Mouse (Mus musculus) lung, postnatal 14 days (tissue): ENCODE measurements around the gene 1700011M02Rik.
"Not testable (repeated sequence)": the region's sequence is repeated elsewhere in the genome, so short reads cannot be mapped to it uniquely, and the experiment has no call there.

ENCODE experiments used
- DNase-seq: peaks from one replicate; pipeline ENCODE4 v3.0.0; 2021

The 1700011M02Rik gene

DNA sequence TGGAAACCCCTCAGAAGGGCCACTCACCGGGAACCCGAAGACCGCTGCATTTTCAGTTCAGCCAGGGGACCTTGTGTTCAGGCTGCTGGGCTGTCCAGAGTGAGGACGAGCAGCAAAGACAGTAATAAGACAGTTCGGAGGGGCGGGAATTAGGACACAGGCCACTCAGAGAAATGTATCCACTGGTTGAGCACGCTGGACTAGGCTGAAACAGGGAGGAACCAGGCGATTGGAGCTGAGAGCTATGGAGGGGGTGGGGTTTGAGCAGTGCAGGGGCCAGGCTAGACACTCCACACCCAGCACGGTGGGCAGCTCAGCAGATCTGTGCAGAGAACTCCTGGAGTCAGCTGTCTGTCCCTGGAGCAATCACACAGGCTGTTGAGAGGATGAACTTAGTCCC is at the start of gene 1700011M02Rik, which contains the start of gene Dmrtc1a:
TSS of gene 1700011M02Rik (plus strand) at position 319 of the 400 bp plus-strand sequence.
TSS of gene Dmrtc1a (minus strand) at position 101 of the 400 bp plus-strand sequence.
- DNase-seq = not testable (repeated sequence)

DNA sequence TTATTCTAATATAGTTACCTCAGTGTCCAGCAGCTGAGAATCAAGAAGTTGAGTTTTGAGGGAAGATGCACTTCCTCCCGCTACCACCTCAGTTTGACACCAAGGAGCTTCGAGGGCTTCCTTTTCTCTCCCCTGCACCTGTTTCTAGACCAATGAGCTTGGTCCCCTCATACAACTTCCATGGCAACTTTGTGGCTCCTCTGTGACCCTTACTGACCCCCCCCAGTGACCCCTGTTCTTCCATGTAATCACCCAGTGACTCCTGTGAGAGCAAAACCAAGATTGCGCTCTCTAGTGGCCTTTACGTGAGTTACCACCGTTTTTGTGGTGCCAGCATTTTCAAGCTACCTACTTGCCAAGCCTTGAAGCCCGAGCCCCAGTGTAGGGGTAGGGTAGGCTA is 40.8 kb upstream of the 1700011M02Rik start, which contains the start of gene 1700031F05Rik:
TSS of gene 1700031F05Rik (minus strand) at position 101 of the 400 bp plus-strand sequence.
- no peak for DNase-seq

DNA sequence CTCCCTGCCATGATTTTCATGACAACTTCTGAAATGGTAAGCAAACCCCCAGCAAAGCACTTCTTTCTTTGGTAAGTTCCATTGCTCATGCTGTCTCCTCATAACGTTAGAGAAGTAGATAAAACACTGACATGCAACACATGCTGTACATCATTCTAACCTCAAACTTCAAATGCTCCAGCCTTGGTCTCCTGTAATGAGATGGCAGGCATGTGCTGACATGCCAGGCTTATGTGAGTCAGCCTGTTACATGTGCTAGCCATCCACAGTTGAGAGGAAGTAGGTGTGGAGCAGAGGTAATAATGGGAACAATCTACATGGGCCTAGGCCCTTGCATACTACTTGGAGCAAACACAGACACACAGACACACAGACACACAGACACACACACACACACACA is 6.1 kb downstream of the 1700011M02Rik start:
- DNase-seq = not testable (repeated sequence)

DNA sequence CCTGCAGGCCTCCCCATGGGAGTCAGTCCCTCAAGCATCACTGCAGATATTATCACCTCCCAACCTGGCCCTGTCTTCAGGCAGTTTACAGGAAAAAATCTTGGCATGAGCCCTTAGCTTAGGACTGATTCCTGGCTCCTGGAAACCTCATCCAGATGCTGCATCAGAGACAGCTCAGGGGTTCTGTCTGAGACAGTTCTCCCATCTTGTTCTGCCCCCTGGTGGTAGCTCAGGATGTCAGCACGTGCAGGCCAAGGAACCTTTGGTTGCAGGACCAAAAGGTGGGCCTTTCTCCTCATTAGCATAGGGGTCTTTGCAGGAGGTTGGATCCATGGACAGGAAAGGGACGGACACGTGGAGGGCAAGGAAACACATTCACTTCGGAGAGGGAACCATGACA is 18.0 kb downstream of the 1700011M02Rik start:
- DNase-seq = peak; percentile 32

DNA sequence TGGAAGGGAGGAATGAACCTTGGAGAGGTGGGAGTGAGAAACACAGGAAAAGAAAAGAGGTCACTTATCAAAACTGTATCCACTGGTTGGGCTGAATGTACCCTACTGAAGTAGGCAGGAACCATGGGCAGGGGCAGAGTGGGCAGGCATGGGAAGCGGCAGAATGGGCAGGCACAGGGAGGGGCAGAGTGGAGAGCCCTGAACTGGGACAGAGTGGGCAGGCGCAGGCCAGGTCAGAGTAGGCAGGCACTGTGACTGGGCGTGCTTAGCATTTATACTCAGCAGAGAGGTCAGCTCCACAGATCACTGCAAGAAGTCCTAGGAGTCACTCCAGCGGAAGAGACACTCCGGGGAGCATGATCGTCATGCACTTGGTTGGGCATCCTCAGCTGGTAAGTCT is 19.4 kb downstream of the 1700011M02Rik start, which contains the start of gene 1700018G05Rik:
TSS of gene 1700018G05Rik (plus strand) at position 301 of the 400 bp plus-strand sequence.
- not testable (repeated sequence) for DNase-seq

DNA sequence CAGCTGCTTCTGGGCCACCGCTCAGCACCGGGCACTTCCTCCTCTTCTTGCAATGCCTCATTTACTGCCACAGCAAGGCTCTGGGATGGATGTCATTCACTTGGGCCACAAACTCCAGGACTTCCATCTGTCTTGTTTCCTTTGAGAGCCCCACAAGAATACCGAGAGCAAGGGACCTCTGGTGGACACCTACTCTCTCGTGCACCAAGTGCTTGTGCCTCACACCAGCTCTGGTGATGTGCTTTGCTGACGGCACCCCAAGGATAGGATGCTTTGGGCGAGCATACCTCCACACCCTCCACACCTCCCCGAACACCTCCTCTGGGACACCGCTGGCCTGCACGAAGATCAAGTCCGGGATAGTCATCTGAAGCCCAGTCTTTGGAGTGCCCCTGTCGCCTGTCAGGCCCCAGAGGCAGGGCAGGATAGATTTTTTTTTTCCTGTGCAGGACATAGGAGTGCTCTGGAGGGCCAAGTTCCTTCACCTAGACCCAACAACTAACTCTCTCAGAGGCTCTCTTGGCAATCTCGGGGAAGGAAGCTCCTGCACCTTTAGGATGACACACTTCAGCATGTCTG is 24.4 kb downstream of the 1700011M02Rik start:
- DNase-seq = no peak

DNA sequence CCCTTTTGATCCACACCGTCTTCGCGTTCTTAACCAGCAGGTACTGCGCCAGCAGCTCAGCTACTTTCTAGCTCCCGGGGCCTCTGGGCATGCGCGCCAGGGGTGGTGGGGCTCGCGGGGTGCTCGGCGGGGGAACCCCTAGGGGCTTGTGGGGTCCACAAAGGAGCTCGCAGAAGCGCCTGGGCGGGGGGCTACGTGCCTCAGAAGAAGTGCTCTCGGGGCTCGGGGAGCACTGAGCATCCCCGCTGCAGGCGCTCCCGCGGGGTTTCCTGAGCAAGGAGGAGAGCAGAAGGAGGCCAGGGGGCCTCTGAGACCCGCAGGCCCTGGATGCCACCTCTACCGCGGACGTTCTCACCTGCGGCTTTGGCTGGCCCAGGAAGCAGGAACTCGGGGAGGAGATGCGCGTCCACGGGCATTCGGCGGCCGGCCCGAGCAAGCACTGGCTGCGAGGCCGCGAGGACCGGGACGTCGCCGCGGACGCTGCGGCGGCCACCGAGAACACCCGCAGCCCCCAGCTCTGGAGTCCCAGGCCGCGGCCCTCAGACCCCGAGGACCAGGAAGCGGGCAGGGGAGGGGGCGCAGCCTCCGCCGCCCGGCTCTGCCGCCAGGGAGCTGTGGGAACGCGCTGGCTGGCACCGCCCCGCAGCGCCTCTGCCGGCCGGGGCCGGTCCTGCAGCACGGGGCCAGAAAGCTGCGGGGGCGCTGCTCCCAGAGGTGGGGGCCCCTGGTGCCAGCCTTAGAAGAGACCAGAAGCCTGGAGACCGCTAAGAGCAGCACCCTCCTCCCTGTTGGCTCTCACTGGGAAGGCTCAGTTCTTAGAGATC is 25.1 kb downstream of the 1700011M02Rik start:
- peak; percentile 19 for DNase-seq

DNA sequence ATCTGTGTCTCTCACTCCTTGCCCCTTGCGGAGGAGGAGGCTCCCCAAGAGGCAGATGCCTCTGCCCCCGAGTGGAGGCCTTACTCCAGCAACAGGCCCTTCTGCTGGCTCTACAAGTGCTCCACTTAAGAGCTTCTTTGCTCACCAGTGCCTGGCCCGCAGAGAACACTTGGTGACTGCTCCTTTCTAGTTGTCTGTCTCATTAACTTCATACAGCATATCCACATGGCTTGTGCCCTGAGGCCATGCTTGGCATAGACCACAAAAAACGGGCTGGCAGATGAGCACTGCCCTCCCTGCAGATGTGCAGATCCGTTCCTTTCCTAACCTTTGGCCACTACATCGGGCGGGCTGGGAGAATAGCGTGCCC is 25.7 kb downstream of the 1700011M02Rik start:
- DNase-seq = no peak

DNA sequence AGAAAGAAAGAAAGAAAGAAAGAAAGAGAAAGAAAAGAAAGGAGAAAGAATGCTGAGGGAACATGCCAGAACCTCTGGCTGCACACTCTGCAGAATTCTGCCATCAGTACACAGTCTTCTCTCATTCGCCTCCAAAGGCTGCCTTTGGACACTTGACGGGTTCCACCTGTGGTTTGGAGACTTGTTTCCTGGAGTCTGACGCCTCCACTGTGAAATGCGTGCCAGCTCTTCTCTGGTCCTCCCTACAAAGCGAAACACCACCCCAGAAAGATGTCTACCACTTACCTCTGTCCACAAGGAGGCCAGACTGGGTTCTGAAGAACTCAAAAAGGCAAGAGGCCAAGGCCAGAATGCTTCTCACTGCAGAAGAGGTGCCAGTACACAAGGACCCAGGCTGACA is 28.0 kb downstream of the 1700011M02Rik start:
- peak; percentile 1 for DNase-seq

DNA sequence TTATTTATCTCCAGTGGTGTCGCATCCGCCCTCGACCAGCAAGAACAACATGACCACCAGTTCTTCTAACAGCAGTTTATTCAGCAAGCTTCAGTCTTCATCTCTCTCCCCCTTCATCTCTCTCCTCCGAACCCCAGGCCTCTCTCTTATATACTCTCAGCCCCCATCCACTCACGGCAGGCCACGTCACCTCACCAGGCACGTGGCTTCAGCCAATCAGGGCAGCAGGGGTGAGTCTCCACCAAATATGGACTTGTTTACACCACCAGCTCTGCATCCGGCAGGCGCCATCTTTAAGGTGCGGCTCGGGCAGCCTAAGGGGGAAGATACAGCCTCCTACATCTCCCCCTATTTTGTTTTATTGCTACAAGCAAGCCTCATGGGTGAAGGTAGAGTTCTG is 41.4 kb downstream of the 1700011M02Rik start:
- DNase-seq = not testable (repeated sequence)

DNA sequence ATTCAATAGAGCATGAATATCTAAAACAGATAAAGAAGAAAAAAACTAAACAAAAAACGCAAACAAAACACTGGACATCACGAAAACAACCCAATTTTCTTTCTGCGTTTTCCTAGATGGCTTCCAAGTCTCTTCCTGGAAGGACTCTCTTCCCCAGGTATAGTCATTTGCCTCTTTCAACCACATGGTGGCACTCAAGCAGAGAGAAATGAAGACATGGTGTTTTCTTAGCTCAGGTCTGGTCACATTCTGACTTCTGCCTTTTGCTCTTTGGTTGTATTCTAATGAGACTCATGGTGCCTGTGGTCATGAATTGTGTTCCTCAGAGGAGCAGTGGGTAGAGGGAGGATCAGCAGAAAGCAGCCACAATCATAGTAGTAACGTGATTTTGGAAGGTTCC is 50.2 kb downstream of the 1700011M02Rik start:
- peak; percentile 14 for DNase-seq
